Mouse (Mus musculus) cerebellum, adult 2 months (tissue): ENCODE results near the gene Atg13. TPM values are rescaled to one million over a fixed set of nuclear protein-coding genes. Genes with fewer than 3 reads are reported as not detected.

Source experiments
- DNase-seq, 2 experiments: peaks; one replicate each; pipeline ENCODE4 v3.0.0; 2021
- H3K27ac ChIP-seq: fragments of 200-500 bp; 2 replicates; pipeline ENCODE4 v1.5.1; 2012; ENCODE audit warnings: low read length, control low read depth, inconsistent platforms; ENCODE audit not compliant: insufficient read depth
- H3K27me3 ChIP-seq: fragments of 200-500 bp; 2 replicates; pipeline ENCODE4 v1.6.1; 2012; ENCODE audit warnings: inconsistent platforms, mild to moderate bottlenecking, low read length, moderate library complexity; ENCODE audit not compliant: control insufficient read depth, insufficient read depth
- H3K4me1 ChIP-seq: fragments of 200-500 bp; 2 replicates; pipeline ENCODE4 v1.6.1; 2011; ENCODE audit warnings: low read length; ENCODE audit not compliant: control insufficient read depth, insufficient read depth
- H3K4me3 ChIP-seq: fragments of 200-500 bp; replicated peaks from 2 replicates; pipeline ENCODE3; 2011; ENCODE audit warnings: mild to moderate bottlenecking, low read depth, low read length, control low read depth; ENCODE audit not compliant: insufficient read depth
- CTCF ChIP-seq: fragments of 200-500 bp; IDR thresholded peaks from 2 replicates; pipeline ENCODE4 v1.5.1; 2011; ENCODE audit warnings: low read depth, mild to moderate bottlenecking, control low read depth, low read length, moderate library complexity, borderline replicate concordance; ENCODE audit not compliant: insufficient read depth
- POLR2A ChIP-seq: fragments of 200-500 bp; IDR thresholded peaks from 2 replicates; pipeline ENCODE4 v1.6.1; 2011; ENCODE audit warnings: low read length, control low read depth, borderline replicate concordance; ENCODE audit not compliant: insufficient read depth
- WGBS: fragments of 180-500 bp; shearing (Covaris S2); methylation state at CpG from one replicate; pipeline ENCODE4 v1.1.7; 2018; 5-methylcytosine and 5-hydroxymethylcytosine counted together
- polyA plus RNA-seq: library from polyadenylated mRNA; depleted of rRNA; stranded (reverse); fragments of >200 nt; gene quantifications from 2 replicates; pipeline ENCODE4 v1.2.3, GENCODE M21; 2012

Atg13 gene
- polyA plus RNA-seq, 1 experiment = 126 TPM

- H3K4me1 ChIP-seq = 0 out of 2 replicates have a peak, but pooled peaks cover 5% of the 10 kb centered on the region
- no peaks in the 10 kb centered on the region for H3K27me3 ChIP-seq
- H3K27ac ChIP-seq = peak within 1 kb of the TSS; percentile 88
- H3K4me3 ChIP-seq = peak within 1 kb of the TSS; percentile 85
- TF ChIP-seq POLR2A (peak; percentile 64; the same call in 1 of the 2 replicates), CTCF (no peak)
- under 1% methylated on average over 44 of the region's 44 CpGs for WGBS
- DNase-seq = peak; percentile 97
Measured at GRCm38 (mm10) chr2:91649553-91650359, 60.6 kb downstream of the Atg13 start, which contains the start of the genes Zfp408 and Arhgap1. Zfp408 (minus strand) TSS chr2:91649791. Arhgap1 (plus strand) TSS chr2:91649860.

DNA sequence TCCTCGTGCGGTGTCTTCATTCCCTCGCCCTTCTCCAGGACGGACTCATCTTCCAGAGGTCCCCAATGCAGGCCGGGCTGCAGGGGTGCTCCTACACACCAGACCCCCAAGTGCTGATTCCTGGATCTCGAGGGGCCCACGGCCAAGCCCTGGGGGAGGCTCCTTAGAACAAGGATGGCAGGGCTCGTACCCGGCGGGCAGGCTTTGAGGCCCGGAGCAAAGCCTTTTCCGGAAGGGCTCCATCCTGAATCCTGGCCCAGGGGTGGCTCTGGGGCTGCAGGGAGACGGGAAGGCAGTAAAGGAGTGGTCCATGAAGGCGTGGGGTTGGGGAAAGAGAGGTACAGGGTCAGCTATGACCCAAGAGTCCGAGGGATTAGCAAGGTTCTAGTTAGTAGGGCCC is 61.2 kb downstream of the Atg13 start:
- DNase-seq = peak in 1 of 2 experiments; percentile 24
- no peak for TF ChIP-seq POLR2A
- TF ChIP-seq CTCF = no peak
- H3K4me1 ChIP-seq = 0 out of 2 replicates have a peak, but pooled peaks cover 5% of the 10 kb centered on the region
- no peaks in the 10 kb centered on the region for H3K27me3 ChIP-seq
- H3K4me3 ChIP-seq = peak overlapping the region; percentile 85
- no peak overlapping the region for H3K27ac ChIP-seq
- 2% methylated on average over 15 of the region's 15 CpGs for whole genome bisulfite sequencing

DNA sequence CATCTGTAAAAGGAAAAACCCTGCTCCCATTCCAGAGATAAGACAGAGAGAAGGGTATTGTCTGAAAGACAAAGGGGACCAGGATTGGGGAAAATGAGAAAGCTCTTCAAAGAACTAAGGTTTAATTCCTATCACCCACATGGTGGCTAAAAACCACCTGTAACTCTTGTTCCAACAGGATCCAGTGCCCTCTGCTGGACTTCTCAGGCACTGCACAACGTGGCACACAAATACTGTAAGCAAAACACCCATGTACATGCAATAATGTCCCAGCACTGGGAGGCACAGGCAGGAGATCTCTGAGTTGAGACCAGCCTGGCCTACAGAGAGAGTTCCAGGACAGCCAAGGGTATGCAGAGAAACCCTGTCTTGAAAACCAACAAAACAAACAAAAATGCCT is 63.6 kb downstream of the Atg13 start:
- peak; percentile 47 to 55 for DNase-seq
- H3K27ac ChIP-seq = no peak overlapping the region
- WGBS = 16% methylated on average over 1 of the region's 1 CpGs
- no peaks in the 10 kb centered on the region for H3K4me1 ChIP-seq
- no peaks in the 10 kb centered on the region for H3K27me3 ChIP-seq
- H3K4me3 ChIP-seq = no peak overlapping the region
- TF ChIP-seq POLR2A (no peak), CTCF (peak; percentile 74)

DNA sequence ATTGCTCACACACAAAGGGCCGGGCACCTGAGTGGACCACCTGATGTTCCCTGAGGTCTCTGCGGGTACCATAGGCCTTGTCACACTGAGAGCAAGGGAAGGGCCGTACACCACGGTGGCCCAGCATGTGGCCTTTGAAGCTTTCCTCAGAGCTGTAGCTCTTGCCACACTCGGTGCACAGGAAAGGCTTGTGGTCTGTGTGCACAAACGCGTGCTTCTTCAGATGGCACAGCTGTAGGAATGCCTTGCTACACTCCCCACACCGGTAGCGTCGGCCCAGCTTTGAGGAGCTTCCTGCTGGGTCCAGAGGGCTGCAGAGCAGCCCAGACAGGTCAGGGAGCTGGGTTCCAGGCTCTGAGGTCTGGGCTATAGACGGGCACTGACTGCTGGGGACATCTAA is 64.6 kb downstream of the Atg13 start:
- WGBS = 90% methylated on average over 11 of the region's 11 CpGs
- TF ChIP-seq CTCF = no peak
- Histone ChIP-seq H3K4me3 (no peak overlapping the region), H3K4me1 (no peaks in the 10 kb centered on the region), H3K27me3 (no peaks in the 10 kb centered on the region), H3K27ac (no peak overlapping the region)
- no peak for DNase-seq

GRCm38 (mm10) chr2:91645354-91645753 is 65.0 kb downstream of the Atg13 start:
- Histone ChIP-seq H3K27ac (no peak overlapping the region), H3K4me3 (no peak overlapping the region), H3K4me1 (no peaks in the 10 kb centered on the region), H3K27me3 (no peaks in the 10 kb centered on the region)
- no peak for TF ChIP-seq CTCF
- no peak for TF ChIP-seq POLR2A
- 95% methylated on average over 15 of the region's 15 CpGs for WGBS
- DNase-seq = no peak

DNA sequence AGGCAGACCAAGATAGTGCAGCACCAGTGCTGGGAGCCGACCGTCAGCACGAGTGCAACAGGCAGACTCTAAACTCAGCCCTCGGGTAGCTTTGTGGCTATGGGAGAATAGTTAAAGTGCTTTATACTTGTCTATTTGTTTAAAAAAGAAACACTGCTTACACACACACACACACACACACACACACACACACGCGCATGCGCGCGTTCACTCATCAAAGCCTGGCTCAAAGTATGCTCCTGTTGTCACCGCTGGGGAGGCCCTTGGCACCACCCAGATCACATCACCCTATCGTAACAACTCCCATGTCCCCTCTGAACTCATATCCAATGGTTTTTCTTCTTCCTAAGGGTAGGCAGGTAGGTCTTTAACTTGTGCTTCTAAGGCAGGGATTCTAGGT is 66.4 kb downstream of the Atg13 start:
- H3K27ac ChIP-seq = no peak overlapping the region
- TF ChIP-seq POLR2A = no peak
- no peak for TF ChIP-seq CTCF
- no peak for DNase-seq
- H3K4me1 ChIP-seq = no peaks in the 10 kb centered on the region
- 95% methylated on average over 11 of the region's 11 CpGs for WGBS
- H3K4me3 ChIP-seq = no peak overlapping the region
- no peaks in the 10 kb centered on the region for H3K27me3 ChIP-seq

- 88% methylated on average over 2 of the region's 2 CpGs for WGBS
- DNase-seq = no peak
- TF ChIP-seq CTCF (no peak), POLR2A (no peak)
- Histone ChIP-seq H3K27ac (no peak overlapping the region), H3K4me1 (no peaks in the 10 kb centered on the region), H3K27me3 (no peaks in the 10 kb centered on the region), H3K4me3 (no peak overlapping the region)
Measured at GRCm38 (mm10) chr2:91642825-91643415, 67.5 kb downstream of the Atg13 start.

DNA sequence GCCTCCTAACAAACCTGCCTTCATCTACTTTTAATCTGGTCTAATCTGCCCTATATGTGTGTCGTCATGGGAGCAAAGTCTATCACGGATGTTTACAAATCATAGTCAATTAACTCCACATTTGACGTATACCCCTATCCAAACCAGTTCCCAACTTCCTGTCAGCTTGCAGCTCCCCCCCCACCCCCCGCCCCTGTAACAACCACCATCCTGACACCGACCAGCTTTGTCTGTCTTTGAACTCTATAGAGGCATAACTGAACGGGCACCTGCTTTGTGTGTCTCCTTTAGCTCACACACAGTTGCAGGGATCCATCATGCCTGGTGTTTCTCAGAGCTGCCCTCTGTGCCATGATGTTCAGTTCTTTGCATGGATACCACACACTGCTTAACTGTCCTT is 71.4 kb downstream of the Atg13 start:
- no peak for DNase-seq
- 73% methylated on average over 6 of the region's 6 CpGs for WGBS
- peaks cover 21% of the 10 kb centered on the region for H3K4me1 ChIP-seq
- H3K4me3 ChIP-seq = no peak overlapping the region
- H3K27me3 ChIP-seq = no peaks in the 10 kb centered on the region
- TF ChIP-seq POLR2A = no peak
- TF ChIP-seq CTCF = no peak
- no peak overlapping the region for H3K27ac ChIP-seq
